Mouse (Mus musculus) 3134 (cell line): ENCODE results near the gene Vkorc1.
"Not testable (repeated sequence)": the region's sequence is repeated elsewhere in the genome, so short reads cannot be mapped to it uniquely, and the experiment has no call there.

ENCODE experiments used
- DNase-seq: peaks from one replicate; pipeline ENCODE4 v3.0.0-alpha.2; 2011; ENCODE audit warnings: low spot score; ENCODE audit not compliant: insufficient read length; ENCODE audit errors: extremely low read depth

Vkorc1 gene

GRCm38 (mm10) chr7:127918203-127918602 is 22.8 kb upstream of the Vkorc1 start:
- DNase-seq = peak; percentile 30

- no peak for DNase-seq
Measured at GRCm38 (mm10) chr7:127915293-127915692, 19.9 kb upstream of the Vkorc1 start.

- no peak for DNase-seq
Measured at GRCm38 (mm10) chr7:127912938-127913337, 17.5 kb upstream of the Vkorc1 start.

GRCm38 (mm10) chr7:127912190-127912871 is 16.9 kb upstream of the Vkorc1 start, which contains the start of gene Kat8:
Gene Kat8 (plus strand): TSS chr7:127912516.
- DNase-seq = peak; percentile 89

GRCm38 (mm10) chr7:127908656-127909055 is 13.2 kb upstream of the Vkorc1 start:
- no peak for DNase-seq

GRCm38 (mm10) chr7:127907939-127908338 is 12.5 kb upstream of the Vkorc1 start:
- DNase-seq = no peak

- peak; percentile 90 for DNase-seq
Measured at GRCm38 (mm10) chr7:127903971-127904796, 8.8 kb upstream of the Vkorc1 start, which contains the start of gene Bckdk. Gene Bckdk (plus strand): TSS chr7:127904082.

- DNase-seq = no peak
Measured at GRCm38 (mm10) chr7:127901772-127902171, 6.4 kb upstream of the Vkorc1 start.

- no peak for DNase-seq
Measured at GRCm38 (mm10) chr7:127899997-127900396, 4.6 kb upstream of the Vkorc1 start.

- no peak for DNase-seq
Measured at GRCm38 (mm10) chr7:127898179-127898956, 3.0 kb upstream of the Vkorc1 start.

- DNase-seq = no peak
Measured at GRCm38 (mm10) chr7:127897542-127897941, 2.1 kb upstream of the Vkorc1 start.

GRCm38 (mm10) chr7:127896384-127896783 is 967 bp upstream of the Vkorc1 start:
- DNase-seq = no peak

- DNase-seq = not testable (repeated sequence)
Measured at GRCm38 (mm10) chr7:127895891-127896290, 474 bp upstream of the Vkorc1 start.

GRCm38 (mm10) chr7:127894480-127894879 is 937 bp downstream of the Vkorc1 start:
- no peak for DNase-seq

GRCm38 (mm10) chr7:127890798-127891197 is 4.6 kb downstream of the Vkorc1 start, which contains the start of gene Prss53:
Gene Prss53 (minus strand): TSS chr7:127890970.
- no peak for DNase-seq

GRCm38 (mm10) chr7:127888821-127889220 is 6.6 kb downstream of the Vkorc1 start:
- DNase-seq = no peak

GRCm38 (mm10) chr7:127887781-127888180 is 7.6 kb downstream of the Vkorc1 start:
- DNase-seq = no peak

- no peak for DNase-seq
Measured at GRCm38 (mm10) chr7:127887191-127887590, 8.2 kb downstream of the Vkorc1 start.

- no peak for DNase-seq
Measured at GRCm38 (mm10) chr7:127886551-127886950, 8.9 kb downstream of the Vkorc1 start.

GRCm38 (mm10) chr7:127885951-127886350 is 9.5 kb downstream of the Vkorc1 start:
- no peak for DNase-seq

- no peak for DNase-seq
Measured at GRCm38 (mm10) chr7:127880431-127880830, 15.0 kb downstream of the Vkorc1 start.
